ENCODE assay signal across 24 mouse cellular contexts in the genomic region with DNA sequence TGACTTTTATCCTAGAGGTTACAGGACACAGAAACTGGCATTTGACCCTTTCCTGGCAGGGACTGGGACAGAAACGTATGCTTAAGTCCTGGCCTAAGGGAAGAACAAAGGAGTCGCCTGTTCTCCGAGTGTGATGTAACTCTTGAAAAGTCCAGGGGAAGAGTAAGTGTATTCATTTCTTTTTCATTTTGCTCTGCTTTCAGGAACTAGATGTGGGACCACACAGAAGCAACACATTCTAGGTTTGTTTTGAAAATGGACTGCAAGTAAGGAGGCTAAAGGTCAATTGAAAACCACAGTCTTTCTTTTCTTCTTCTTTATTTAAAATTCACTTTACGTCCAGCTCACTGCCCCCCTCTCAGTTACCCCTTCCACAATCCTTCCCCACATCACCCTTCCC.
"Had no signal": no experiment of that assay in that cellular context is flagged by ENCODE, and none has a peak within 500 bp of the region (broad histone marks: within the 10 kb centered on the region; RNA-seq: fewer than 3 reads in every experiment).

No protein-coding gene starts in this region.

- H3K9me3 ChIP-seq: limb, embryonic 12.5 days; limb, embryonic 15.5 days; lung, embryonic 15.5 days; midbrain, embryonic 12.5 days; midbrain, embryonic 15.5 days; neural tube, embryonic 13.5 days; stomach, embryonic 15.5 days had no signal

- H3K4me3 ChIP-seq: layer of hippocampus, adult 2 months; limb, embryonic 12.5 days; limb, embryonic 15.5 days; lung, embryonic 15.5 days; midbrain, embryonic 12.5 days; midbrain, embryonic 15.5 days; myocyte; neural tube, embryonic 13.5 days; stomach, embryonic 15.5 days had no signal

- ATAC-seq: liver, postnatal 0 days; midbrain, embryonic 15.5 days had no signal

- H3K27ac ChIP-seq: kidney, postnatal 0 days; layer of hippocampus, adult 2 months; limb, embryonic 12.5 days; limb, embryonic 15.5 days; liver, embryonic 14.5 days; lung, embryonic 15.5 days; midbrain, embryonic 12.5 days; midbrain, embryonic 15.5 days; neural tube, embryonic 13.5 days; stomach, embryonic 15.5 days had no signal

- H3K27me3 ChIP-seq: limb, embryonic 12.5 days; limb, embryonic 15.5 days; lung, embryonic 15.5 days; midbrain, embryonic 12.5 days; midbrain, embryonic 15.5 days; neural tube, embryonic 13.5 days; stomach, embryonic 15.5 days had no signal

- H3K36me3 ChIP-seq: limb, embryonic 12.5 days; limb, embryonic 15.5 days; lung, embryonic 15.5 days; midbrain, embryonic 12.5 days; midbrain, embryonic 15.5 days; neural tube, embryonic 13.5 days; stomach, embryonic 15.5 days had no signal

- H3K4me1 ChIP-seq: limb, embryonic 15.5 days; lung, embryonic 15.5 days; midbrain, embryonic 12.5 days; midbrain, embryonic 15.5 days had no signal

- H3K4me2 ChIP-seq: limb, embryonic 12.5 days; limb, embryonic 15.5 days; liver, embryonic 11.5 days; lung, embryonic 15.5 days; midbrain, embryonic 12.5 days; midbrain, embryonic 15.5 days; neural tube, embryonic 13.5 days; stomach, embryonic 15.5 days had no signal

- DNase-seq: kidney, adult 18-20 months; kidney, adult 9 months; kidney, postnatal 25 days; layer of hippocampus, adult 9-11 months; liver, postnatal 0 days; lung, postnatal 10 days; lung, postnatal 36 days; right cerebral cortex, adult 18-20 months; right cerebral cortex, postnatal 14 days; right cerebral cortex, postnatal 4 days; spleen, adult 18-20 months; thymus, postnatal 25 days had no signal

- H3K9ac ChIP-seq: limb, embryonic 12.5 days; limb, embryonic 15.5 days; liver, embryonic 14.5 days; liver, postnatal 0 days; lung, embryonic 15.5 days; midbrain, embryonic 12.5 days; midbrain, embryonic 15.5 days; neural tube, embryonic 13.5 days; stomach, embryonic 15.5 days had no signal
